Mouse (Mus musculus) CH12.LX (cell line): Measurements from ENCODE around the gene Vsig2.

ENCODE experiments used
- POLR2A ChIP-seq: IDR thresholded peaks from 2 replicates; pipeline ENCODE4 v1.6.1; 2011; ENCODE audit warnings: low read depth, mild to moderate bottlenecking, improper control_type of control experiment, low read length
- TCF12 ChIP-seq: IDR thresholded peaks from 2 replicates; pipeline ENCODE4 v1.6.1; 2014; ENCODE audit warnings: low read depth, mild to moderate bottlenecking, inconsistent platforms, low read length, improper control_type of control experiment

DNA sequence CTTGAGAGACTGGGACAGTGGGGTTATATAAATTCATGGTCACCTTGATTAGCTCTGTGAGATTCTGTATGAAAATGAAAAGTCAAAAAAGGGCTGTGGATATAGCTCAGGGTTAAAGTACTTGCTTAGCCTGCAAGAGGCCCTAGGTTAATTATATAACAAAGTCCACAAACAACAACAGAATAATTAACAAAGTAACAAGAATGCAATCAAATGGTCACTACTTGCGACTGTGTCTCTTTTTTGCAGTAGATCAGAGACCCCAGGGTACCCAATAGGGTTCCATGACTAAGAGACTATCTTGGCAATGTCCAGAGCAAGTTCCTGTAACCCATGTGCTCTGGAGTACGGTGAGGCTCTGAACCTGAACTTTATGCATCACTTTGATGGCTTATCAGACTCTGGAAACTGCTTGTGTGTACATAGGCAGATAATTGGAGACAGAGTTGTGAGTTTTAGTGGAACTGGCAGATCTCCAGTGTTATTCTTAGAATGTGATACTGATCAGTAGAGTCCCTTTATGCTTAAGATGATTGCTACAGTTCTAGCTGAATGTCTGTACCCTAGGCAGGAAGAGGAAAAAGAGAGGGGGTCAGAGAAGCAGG, 30.3 kb downstream of the Vsig2 start:
- no peak for TF ChIP-seq TCF12
- TF ChIP-seq POLR2A, result no peak
